Mouse (Mus musculus) olfactory bulb, adult 2 months (tissue): Measurements from ENCODE around the gene Ripk4. TPM values are rescaled to one million over a fixed set of nuclear protein-coding genes. Genes with fewer than 3 reads are reported as not detected.

Source experiments
- H3K27ac ChIP-seq: fragments of 200-500 bp; 2 replicates; pipeline ENCODE4 v1.5.1; 2012; ENCODE audit warnings: low read depth, low read length; ENCODE audit not compliant: insufficient read depth
- H3K4me1 ChIP-seq: fragments of 200-500 bp; 2 replicates; pipeline ENCODE4 v1.6.1; 2012; ENCODE audit warnings: low read length; ENCODE audit not compliant: control insufficient read depth, insufficient read depth
- H3K4me3 ChIP-seq: fragments of 200-500 bp; 2 replicates; pipeline ENCODE4 v1.5.1; 2012; ENCODE audit warnings: mild to moderate bottlenecking, low read depth, low read length, moderate library complexity; ENCODE audit not compliant: insufficient read depth
- CTCF ChIP-seq: fragments of 200-500 bp; IDR thresholded peaks from 2 replicates; pipeline ENCODE4 v1.5.1; 2012; ENCODE audit warnings: low read depth, mild to moderate bottlenecking, low read length, moderate library complexity; ENCODE audit not compliant: insufficient read depth
- POLR2A ChIP-seq: fragments of 200-500 bp; IDR thresholded peaks from 2 replicates; pipeline ENCODE4 v1.6.1; 2012; ENCODE audit warnings: mild to moderate bottlenecking, low read depth, low read length, moderate library complexity; ENCODE audit not compliant: insufficient read depth
- WGBS: fragments of 180-500 bp; shearing (Covaris S2); methylation state at CpG from one replicate; pipeline ENCODE4 v1.1.7; 2018; 5-methylcytosine and 5-hydroxymethylcytosine counted together
- polyA plus RNA-seq: library from polyadenylated mRNA; stranded (reverse); fragments of >200 nt; gene quantifications from 2 replicates; pipeline ENCODE4 v1.2.4, GENCODE M21; 2012; ENCODE audit warnings: low replicate concordance; ENCODE audit not compliant: missing spikeins, insufficient read depth, insufficient read length

The Ripk4 gene
- polyA plus RNA-seq, 1 experiment, result not detected

- H3K4me1 ChIP-seq, result no peaks in the 10 kb centered on the region
- TF ChIP-seq CTCF (no peak), POLR2A (no peak)
- H3K27ac ChIP-seq, result no peak overlapping the region
- no peak overlapping the region for H3K4me3 ChIP-seq
Measured at GRCm38 (mm10) chr16:97719392-97719983, 44.1 kb downstream of the Ripk4 start.

GRCm38 (mm10) chr16:97716567-97716966 is 47.0 kb downstream of the Ripk4 start:
- 89% methylated on average over 6 of the region's 6 CpGs for WGBS
- no peaks in the 10 kb centered on the region for H3K4me1 ChIP-seq
- TF ChIP-seq CTCF, result no peak
- TF ChIP-seq POLR2A, result no peak
- H3K27ac ChIP-seq, result no peak overlapping the region
- H3K4me3 ChIP-seq, result no peak overlapping the region

- TF ChIP-seq POLR2A (no peak), CTCF (no peak)
- Histone ChIP-seq H3K4me3 (no peak overlapping the region), H3K4me1 (0 out of 2 replicates have a peak, but pooled peaks cover 2% of the 10 kb centered on the region), H3K27ac (no peak overlapping the region)
Measured at GRCm38 (mm10) chr16:97712129-97712528, 51.5 kb downstream of the Ripk4 start.

- H3K4me1 ChIP-seq, result no peaks in the 10 kb centered on the region
- no peak overlapping the region for H3K27ac ChIP-seq
- WGBS, result 62% methylated on average over 1 of the region's 1 CpGs
- H3K4me3 ChIP-seq, result no peak overlapping the region
- TF ChIP-seq CTCF (no peak), POLR2A (no peak)
Measured at GRCm38 (mm10) chr16:97701871-97702270, 61.7 kb downstream of the Ripk4 start.

- TF ChIP-seq POLR2A, result no peak
- no peak for TF ChIP-seq CTCF
- H3K4me1 ChIP-seq, result no peaks in the 10 kb centered on the region
- no peak overlapping the region for H3K4me3 ChIP-seq
- WGBS, result 56% methylated on average over 1 of the region's 1 CpGs
- no peak overlapping the region for H3K27ac ChIP-seq
Measured at GRCm38 (mm10) chr16:97697769-97698168, 65.8 kb downstream of the Ripk4 start.

GRCm38 (mm10) chr16:97695709-97696108 is 67.9 kb downstream of the Ripk4 start:
- no peaks in the 10 kb centered on the region for H3K4me1 ChIP-seq
- no peak overlapping the region for H3K4me3 ChIP-seq
- 91% methylated on average over 4 of the region's 4 CpGs for WGBS
- no peak for TF ChIP-seq CTCF
- TF ChIP-seq POLR2A, result no peak
- H3K27ac ChIP-seq, result no peak overlapping the region

Other genes with a start within 250 kb of the Ripk4 start
- not detected in 2 replicates for gene Fam3b, start 249.0 kb downstream of the Ripk4 start, polyA plus RNA-seq
- not detected in 2 replicates for gene Tmprss2, start 152.6 kb downstream of the Ripk4 start, polyA plus RNA-seq
- gene Prdm15, start 88.1 kb upstream of the Ripk4 start, polyA plus RNA-seq, result not detected in 2 replicates
- not detected in 2 replicates for gene C2cd2, start 198.8 kb upstream of the Ripk4 start, polyA plus RNA-seq
- not detected in 2 replicates for gene Zbtb21, start 198.8 kb upstream of the Ripk4 start, polyA plus RNA-seq
- gene B230307C23Rik, start 233.5 kb upstream of the Ripk4 start, polyA plus RNA-seq, result not detected in 2 replicates